Mouse (Mus musculus) inflammation-experienced regulatory T-cells, adult 6 months (primary cell): ENCODE results near the gene Smc4. TPM values are rescaled to one million over a fixed set of nuclear protein-coding genes. Genes with fewer than 3 reads are reported as not detected.

ENCODE experiments used
- ATAC-seq: one replicate; pipeline ENCODE4 v1.8.0; 2017
- polyA plus RNA-seq, 3 experiments: library from polyadenylated mRNA; unstranded; fragments of 100-300 nt; shearing (Covaris generic); gene quantifications; one replicate each; pipeline ENCODE4 v1.2.1; 2017

Gene Smc4
- 100 to 1,000 TPM; 271 to 449 (median 425) TPM for polyA plus RNA-seq

GRCm38 (mm10) chr3:69004437-69005337 is at the start of gene Smc4, which contains the start of gene Ift80:
Gene Smc4, plus strand, starts transcription at chr3:69004738.
Gene Ift80, minus strand, starts transcription at chr3:69004570.
- peak; percentile 83 for ATAC-seq

- ATAC-seq, result no peak
Observed at GRCm38 (mm10) chr3:68956454-68956853, 48.1 kb upstream of the Smc4 start.

DNA sequence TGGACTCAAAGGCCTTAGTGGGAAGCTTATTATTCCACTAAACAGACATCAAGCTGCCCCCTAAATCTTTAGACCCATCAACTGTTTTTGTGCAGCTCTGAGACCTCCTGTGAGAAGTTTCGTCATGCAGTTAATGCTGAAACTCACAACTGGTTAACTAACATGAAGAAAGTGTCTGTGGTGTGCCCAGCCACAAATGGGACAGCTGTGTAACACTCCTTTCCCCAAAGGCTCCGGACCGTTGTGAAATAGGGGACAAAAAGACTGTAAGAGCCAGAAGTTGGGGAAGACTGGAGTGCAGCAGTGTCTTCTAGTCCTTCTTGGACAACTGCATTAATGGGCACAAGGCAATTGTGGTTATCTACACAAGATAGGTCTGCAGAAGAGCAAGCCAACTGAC is 47.1 kb upstream of the Smc4 start:
- ATAC-seq, result no peak

DNA sequence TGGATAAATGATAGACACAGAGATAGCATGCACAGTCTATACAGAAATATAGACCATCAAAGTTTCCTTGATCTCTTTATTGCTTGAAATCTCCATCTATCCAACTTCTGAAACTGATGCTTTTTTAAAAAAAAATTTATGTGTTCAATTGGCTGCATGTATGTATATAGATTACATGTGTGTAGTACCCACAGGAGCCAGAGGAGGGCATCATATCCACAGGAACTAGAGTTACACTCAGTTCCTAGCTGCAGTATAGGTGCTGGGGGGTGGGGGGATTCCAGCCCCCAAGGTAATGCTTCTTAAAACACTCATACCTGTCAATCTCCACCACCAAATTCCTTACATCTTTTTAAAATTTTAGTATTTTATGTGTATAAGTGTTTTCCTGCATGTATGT is 39.9 kb upstream of the Smc4 start:
- ATAC-seq, result no peak

- peak; percentile 16 for ATAC-seq
Observed at GRCm38 (mm10) chr3:68966527-68967285, 37.8 kb upstream of the Smc4 start.

GRCm38 (mm10) chr3:68967404-68967803 is 37.1 kb upstream of the Smc4 start:
- ATAC-seq, result peak; percentile 80

DNA sequence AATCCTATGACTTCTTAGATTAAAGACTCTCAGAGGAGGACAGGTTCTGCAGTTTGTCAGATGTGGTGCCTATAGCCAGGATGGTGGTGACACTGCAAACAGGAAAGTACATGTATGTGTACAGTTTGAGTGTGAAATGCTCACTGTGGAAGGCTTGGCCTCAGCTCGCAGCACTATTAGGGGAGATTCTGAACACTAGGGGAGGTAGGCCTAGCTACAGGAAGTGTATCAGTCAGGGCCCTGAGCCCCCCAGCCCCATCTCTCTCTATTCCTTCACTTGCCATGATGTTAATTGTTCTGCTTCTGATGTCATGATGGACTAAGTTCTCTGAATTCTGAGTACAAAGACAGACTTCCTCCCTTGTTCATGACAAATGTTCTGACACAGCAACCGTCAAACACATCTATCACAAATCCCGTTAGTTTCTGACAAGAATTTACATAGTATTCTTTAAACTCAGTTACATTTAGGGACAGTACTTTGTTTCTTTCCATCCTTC is 35.4 kb upstream of the Smc4 start:
- ATAC-seq, result peak; percentile 25

- ATAC-seq, result peak; percentile 53
Observed at GRCm38 (mm10) chr3:68973574-68973973, 31.0 kb upstream of the Smc4 start.

- peak; percentile 62 for ATAC-seq
Observed at GRCm38 (mm10) chr3:68974639-68975532, 29.7 kb upstream of the Smc4 start.

DNA sequence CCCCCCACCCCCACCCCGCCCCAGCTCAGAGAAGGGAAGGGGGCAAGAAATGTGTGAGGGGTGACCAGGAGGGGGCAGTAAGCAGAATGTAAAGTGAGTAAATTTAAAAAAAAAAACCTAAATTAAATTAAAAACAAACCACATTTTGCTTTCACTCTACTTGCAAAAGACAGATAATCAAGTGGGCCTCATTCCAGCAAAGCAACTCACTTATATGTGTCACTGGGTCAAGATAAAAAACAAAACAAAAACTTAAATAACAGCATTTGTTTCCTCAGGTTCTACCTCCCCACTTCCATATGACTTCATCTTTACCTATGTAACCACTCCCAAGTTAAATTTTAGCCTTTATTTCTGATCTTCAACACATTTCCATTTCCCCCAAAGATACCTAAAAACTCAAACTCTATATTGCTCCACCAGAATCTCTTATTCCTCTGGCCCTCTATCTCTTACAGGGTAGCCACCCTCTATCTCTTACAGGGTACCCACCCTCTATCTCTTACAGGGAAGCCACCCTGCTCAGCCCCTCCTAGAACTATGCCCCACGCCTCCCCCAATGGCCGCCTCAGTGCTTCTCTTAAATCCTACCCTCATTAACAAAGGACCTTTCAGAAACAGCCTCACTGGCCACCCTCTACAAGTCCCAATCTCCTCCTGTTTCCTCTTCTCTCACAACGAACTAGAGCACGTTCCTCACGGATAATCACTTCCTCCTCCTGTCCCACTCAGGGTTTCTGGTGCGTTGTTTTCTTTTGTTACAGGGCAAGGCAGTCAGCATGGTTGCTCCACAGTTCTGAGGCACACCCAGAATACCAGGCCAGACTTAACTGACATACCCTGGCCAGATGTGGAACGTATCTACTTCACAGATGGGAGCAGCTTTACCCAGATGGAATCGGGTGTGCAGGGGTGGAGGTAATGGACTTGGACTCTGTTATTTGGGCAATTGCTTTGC is 28.7 kb upstream of the Smc4 start:
- no peak for ATAC-seq

GRCm38 (mm10) chr3:68977696-68978095 is 26.8 kb upstream of the Smc4 start:
- ATAC-seq, result no peak

DNA sequence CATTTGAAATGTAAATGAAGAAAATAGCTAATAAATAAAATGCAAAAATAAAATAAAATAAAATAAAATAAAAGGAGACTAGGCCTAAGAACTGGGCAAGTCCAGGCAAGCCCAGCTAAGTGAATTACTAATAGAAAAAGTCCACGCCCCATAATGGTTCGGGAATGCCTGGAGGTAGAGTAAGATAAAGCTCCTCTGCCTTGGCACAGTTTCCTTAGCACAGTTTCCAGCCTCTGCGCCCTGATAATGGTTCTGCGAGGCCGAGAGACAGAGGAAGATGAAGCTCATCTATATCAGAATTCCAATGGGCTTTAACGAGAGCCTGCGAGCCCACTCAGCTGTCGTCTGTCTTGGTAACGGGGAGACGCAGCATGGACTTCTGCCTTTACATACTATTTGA is 25.4 kb upstream of the Smc4 start:
- ATAC-seq, result no peak

GRCm38 (mm10) chr3:68980898-68981297 is 23.6 kb upstream of the Smc4 start:
- ATAC-seq, result peak; percentile 91

DNA sequence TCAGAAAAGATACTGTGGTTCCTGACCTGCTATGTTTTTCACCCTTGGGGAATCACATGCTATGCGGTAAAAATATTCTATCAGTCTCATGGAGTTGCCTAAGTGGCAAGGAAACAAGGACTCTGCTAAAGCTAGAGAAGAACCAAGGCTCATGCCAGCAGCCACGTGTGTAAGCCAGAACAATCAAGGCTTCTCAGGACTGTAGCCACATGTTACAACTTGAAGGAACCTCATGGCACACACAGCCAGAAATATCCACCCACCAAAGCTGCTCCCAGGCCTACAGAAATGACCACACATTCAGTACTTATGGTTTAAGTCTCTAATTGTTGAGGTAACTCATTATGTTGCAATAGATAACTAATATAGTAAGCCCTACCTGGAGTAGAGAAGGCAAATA is 18.0 kb upstream of the Smc4 start:
- no peak for ATAC-seq

- no peak for ATAC-seq
Observed at GRCm38 (mm10) chr3:69002781-69003180, 1.8 kb upstream of the Smc4 start.

DNA sequence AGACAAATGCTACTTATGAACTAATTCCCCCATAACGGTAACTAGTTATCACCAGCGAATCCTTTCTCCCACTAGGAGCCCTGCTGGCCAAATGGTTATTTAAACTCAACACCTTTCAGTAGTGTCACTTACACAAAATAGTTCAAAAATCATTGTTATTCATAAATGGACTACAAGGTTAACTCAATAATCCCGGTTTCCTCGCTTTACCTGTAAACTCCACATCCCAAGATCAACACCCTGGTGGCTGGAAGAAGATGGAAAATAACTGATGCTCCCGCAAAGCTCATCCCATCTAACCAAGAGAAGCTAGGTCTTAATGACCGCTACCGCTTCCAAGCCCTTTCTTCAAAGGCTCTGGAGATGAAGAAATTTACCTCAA is 492 bp upstream of the Smc4 start:
- ATAC-seq, result no peak

- peak; percentile 2 for ATAC-seq
Observed at GRCm38 (mm10) chr3:69005338-69006245, 1.1 kb downstream of the Smc4 start.

- no peak for ATAC-seq
Observed at GRCm38 (mm10) chr3:69006246-69006760, 1.8 kb downstream of the Smc4 start.

- ATAC-seq, result no peak
Observed at GRCm38 (mm10) chr3:69008873-69009272, 4.3 kb downstream of the Smc4 start.

DNA sequence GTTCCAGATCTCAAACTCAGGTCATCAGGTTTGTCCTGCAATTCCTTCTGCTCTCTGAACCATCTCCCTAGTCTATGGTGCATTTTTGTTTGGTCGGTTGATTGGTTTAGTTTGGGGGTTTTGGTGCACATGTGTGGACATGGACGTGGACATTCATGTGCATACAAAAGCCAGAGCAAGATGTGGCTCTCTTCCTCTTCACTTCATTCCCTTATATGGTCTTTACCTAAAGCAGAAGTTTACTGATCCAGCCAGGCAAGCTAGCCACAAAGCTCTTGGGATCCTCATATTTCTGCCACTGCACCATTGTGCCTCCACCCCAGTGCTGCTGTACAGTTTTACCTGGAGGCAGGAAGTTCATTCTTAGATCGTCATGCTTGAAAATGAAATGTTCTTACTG is 12.6 kb downstream of the Smc4 start:
- peak; percentile 27 for ATAC-seq
